ENCODE assay signal across 10 mouse cellular contexts in genomic region chr19:43494914-43495313, GRCm38 (mm10). TPM values are rescaled to one million over a fixed set of nuclear protein-coding genes. Genes with fewer than 3 reads are reported as not detected.
DNase-seq lines count a peak whose midpoint lies in the region; ATAC-seq lines count a peak whose summit lies in the region.
"Had no signal": no experiment of that assay in that cellular context is flagged by ENCODE, and none has a peak within 500 bp of the region (broad histone marks: within the 10 kb centered on the region; RNA-seq: fewer than 3 reads in every experiment).

No protein-coding gene starts in this region.

- H3K27ac ChIP-seq in lung, embryonic 16.5 days (ENCODE audit: low read length) = no peak overlapping the region
- H3K27ac ChIP-seq in hindbrain, embryonic 12.5 days = no peak overlapping the region

- peaks cover 3% of the 10 kb centered on the region; the same call in 1 of the 2 replicates for H3K4me1 ChIP-seq in lung, embryonic 16.5 days (replicated peaks; ENCODE audit: control insufficient read depth, insufficient read depth, low read length)
- H3K4me1 ChIP-seq in hindbrain, embryonic 12.5 days = peaks cover 12% of the 10 kb centered on the region

- H3K36me3 ChIP-seq in lung, embryonic 16.5 days (ENCODE audit: control insufficient read depth, insufficient read depth, low read length) = no peaks in the 10 kb centered on the region
- H3K36me3 ChIP-seq in hindbrain, embryonic 12.5 days = peaks cover 9% of the 10 kb centered on the region

- H3K4me3 ChIP-seq in lung, embryonic 16.5 days (ENCODE audit: low read length) = peak overlapping the region; percentile 26
- peak overlapping the region; percentile 26 for H3K4me3 ChIP-seq in hindbrain, embryonic 12.5 days

- H3K4me2 ChIP-seq in lung, embryonic 16.5 days (ENCODE audit: low read depth, low read length) = peak overlapping the region; percentile 48
- H3K4me2 ChIP-seq in hindbrain, embryonic 12.5 days (replicated peaks) = peak overlapping the region; percentile 67

- H3K27me3 ChIP-seq in lung, embryonic 16.5 days (ENCODE audit: control insufficient read depth, insufficient read depth, low read depth, low read length) = peaks cover 8% of the 10 kb centered on the region; the same call in 1 of the 2 replicates
- peaks cover 4% of the 10 kb centered on the region for H3K27me3 ChIP-seq in hindbrain, embryonic 12.5 days

- ATAC-seq in lung, embryonic 16.5 days (ENCODE audit: low read depth) = 0 out of 2 replicates have a peak, but pooled peaks have one; percentile 34
- peak; percentile 60; the same call in 1 of the 2 replicates for ATAC-seq in hindbrain, embryonic 12.5 days (ENCODE audit: low FRiP score)
- ATAC-seq in megakaryocyte progenitor cell, adult 5-6 weeks (replicated peaks; ENCODE audit: poor library complexity) = peak; percentile 66
- ATAC-seq in monocyte, adult 5-6 weeks (replicated peaks; ENCODE audit: insufficient number of reproducible peaks, low FRiP score, low TSS enrichment, poor library complexity, severe bottlenecking) = no peak

- intact Hi-C loops in left cerebral cortex, postnatal 4 days (cut with DNase I) = no loop called here

- 6% methylated on average over 14 of the region's 14 CpGs for WGBS in lung, embryonic 16.5 days
- WGBS in hindbrain, embryonic 12.5 days = 11% methylated on average over 14 of the region's 14 CpGs

- no peak for DNase-seq in lung, adult 18-20 months
- no peak for DNase-seq in adrenal gland, postnatal 36 days
- no peak for DNase-seq in left cerebral cortex, postnatal 4 days
- DNase-seq in cerebellum, adult 9-11 months = no peak
- DNase-seq: lung, postnatal 36 days had no signal

- H3K9ac ChIP-seq in lung, embryonic 16.5 days (ENCODE audit: low read length) = peak overlapping the region; percentile 27; the same call in 1 of the 2 replicates
- H3K9ac ChIP-seq in hindbrain, embryonic 12.5 days = peak overlapping the region; percentile 49; the same call in 1 of the 2 replicates

- H3K9me3 ChIP-seq in lung, embryonic 16.5 days (ENCODE audit: control insufficient read depth, low read length) = no peaks in the 10 kb centered on the region
- H3K9me3 ChIP-seq in hindbrain, embryonic 12.5 days (replicated peaks) = no peaks in the 10 kb centered on the region
- H3K9me3 ChIP-seq: G1E had no signal

RNA-seq across cellular contexts. Expression of gene Got1, which starts 29.5 kb away (rescaled TPM):
- polyA plus RNA-seq in lung, embryonic 16.5 days (2015; fragmentation: Nextera tagmentation; extraction: Ambion mirVana) = 26.2 and 26.4 TPM in 2 replicates
- 54.9 and 58.5 TPM in 2 replicates for polyA plus RNA-seq in hindbrain, embryonic 12.5 days (2016; fragmentation: Nextera tagmentation; extraction: Ambion mirVana)
- total RNA-seq in megakaryocyte progenitor cell, adult 5-6 weeks (2015) = 21.0 and 21.3 TPM in 2 replicates
- 17.9 and 19.8 TPM in 2 replicates for total RNA-seq in megakaryocyte progenitor cell, adult 5-6 weeks (2017)
- 100 to 1,000 TPM; 279 to 345 TPM for total RNA-seq in adrenal gland, postnatal 36 days (2021)
- 8.9 to 15.1 TPM (median 11.3 TPM) in 3 replicates for total RNA-seq in monocyte, adult 5-6 weeks (2017)
- total RNA-seq in left cerebral cortex, postnatal 4 days (2021) = 10 to 100 TPM; 75.4 to 89.8 TPM

RNA-seq across cellular contexts. Expression of gene Cnnm1, which starts 54.7 kb away (rescaled TPM):
- 0.08 and 0.09 TPM in 2 replicates for polyA plus RNA-seq in lung, embryonic 16.5 days (2015; fragmentation: Nextera tagmentation; extraction: Ambion mirVana)
- polyA plus RNA-seq in hindbrain, embryonic 12.5 days (2016; fragmentation: Nextera tagmentation; extraction: Ambion mirVana) = 0.66 and 0.67 TPM in 2 replicates
- 0.02 and 0.12 TPM in 2 replicates for total RNA-seq in megakaryocyte progenitor cell, adult 5-6 weeks (2015)
- 0.14 and 0.17 TPM in 2 replicates for total RNA-seq in megakaryocyte progenitor cell, adult 5-6 weeks (2017)
- under 1 TPM; 0.10 to 0.16 TPM for total RNA-seq in adrenal gland, postnatal 36 days (2021)
- total RNA-seq in monocyte, adult 5-6 weeks (2017) = not detected in 3 replicates
- total RNA-seq in left cerebral cortex, postnatal 4 days (2021) = 10 to 100 TPM; 24.6 to 25.8 TPM

Comparison
In these comparisons a context has a peak if more than half of its experiments do, and no peak if none do; other contexts are left out.
1. RNA of gene Cnnm1, which starts 54.7 kb away (total RNA-seq): 24.6 to 25.8 TPM in left cerebral cortex, postnatal 4 days; 0.02 to 0.17 TPM in megakaryocyte progenitor cell, adult 5-6 weeks, 0.10 to 0.16 TPM in adrenal gland, postnatal 36 days and not detected in monocyte, adult 5-6 weeks; every median in the first group is over 10 times any median in the second.